Mouse (Mus musculus) T-cell, adult 2 months (primary cell): ENCODE data around the gene Olfr1223.
"Not testable (repeated sequence)": the region's sequence is repeated elsewhere in the genome, so short reads cannot be mapped to it uniquely, and the experiment has no call there.

Experiments used
- DNase-seq: peaks from one replicate; pipeline ENCODE4 v3.0.0; 2022; ENCODE audit warnings: low spot score

Gene Olfr1223

DNA sequence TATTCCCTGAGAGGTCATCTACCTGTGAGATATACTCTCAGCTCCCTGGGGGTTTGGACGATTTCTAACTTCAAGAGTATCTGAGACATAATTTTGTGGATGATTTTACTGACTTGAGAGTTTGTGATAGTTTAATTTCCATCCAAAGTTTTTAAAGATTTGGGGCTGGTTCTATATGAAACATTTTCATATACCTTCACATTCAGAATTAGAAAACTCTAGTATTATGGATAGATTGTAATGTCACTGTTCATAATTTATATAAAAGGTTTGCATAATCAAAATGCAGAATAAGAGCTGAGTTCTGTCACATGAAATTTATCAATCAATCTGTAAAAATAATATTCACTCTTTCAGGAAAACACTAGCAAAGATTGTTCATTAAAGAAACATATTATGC is at the start of gene Olfr1223:
Olfr1223 (minus strand) TSS at position 101 of the 400 bp plus-strand sequence.
- DNase-seq, result no peak

DNA sequence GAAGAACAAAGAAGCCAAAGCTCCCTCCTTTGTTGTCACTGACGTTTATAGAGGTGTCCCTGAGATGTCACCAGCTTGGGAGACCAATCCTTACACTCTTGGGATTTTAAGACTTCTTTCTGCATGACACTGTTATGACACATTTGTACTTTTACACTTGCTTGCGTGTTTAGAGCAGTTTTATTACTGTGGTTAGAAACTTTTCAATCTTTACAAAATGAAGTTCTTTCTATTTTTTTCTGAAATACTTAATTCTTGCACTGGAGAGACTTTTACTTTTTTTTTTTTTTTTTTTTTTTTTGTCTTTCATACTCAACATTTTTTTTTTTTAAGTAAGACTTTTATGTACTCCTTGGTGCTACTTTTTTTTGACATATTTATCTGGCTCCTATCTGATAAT is 48.6 kb upstream of the Olfr1223 start, which contains the start of gene Olfr1226:
Olfr1226 (minus strand) TSS at position 101 of the 400 bp plus-strand sequence.
- DNase-seq, result no peak

DNA sequence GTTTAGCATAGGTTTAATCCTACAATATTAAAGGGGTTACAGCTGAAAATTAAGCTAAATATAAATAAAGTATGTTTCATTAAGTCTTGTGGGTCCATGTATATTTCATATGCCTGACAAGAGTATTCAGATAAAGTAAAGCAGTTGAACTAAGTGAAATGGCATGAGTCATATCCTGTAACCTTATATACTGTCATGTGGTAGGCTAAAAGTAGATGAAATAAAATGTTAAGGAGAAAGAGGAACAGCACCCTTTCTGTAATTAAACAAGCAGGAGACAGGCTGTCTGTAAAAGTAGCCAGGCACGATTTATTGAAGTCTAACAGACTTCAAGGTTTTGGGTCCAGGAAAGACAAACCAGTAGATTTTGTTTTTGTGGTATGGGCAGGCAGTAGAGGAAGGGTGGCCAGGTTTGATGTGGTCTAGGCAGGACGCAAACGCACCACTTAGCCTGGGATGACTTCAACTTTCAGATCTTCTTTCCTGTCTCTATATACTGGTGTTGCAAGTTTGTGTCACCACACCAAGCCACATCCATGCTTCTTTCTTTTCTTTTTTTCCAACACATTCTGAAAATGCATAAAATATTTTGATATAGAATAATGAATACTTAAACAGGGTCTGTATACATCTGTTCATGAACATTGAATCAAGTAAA is 45.1 kb upstream of the Olfr1223 start:
- no peak for DNase-seq

DNA sequence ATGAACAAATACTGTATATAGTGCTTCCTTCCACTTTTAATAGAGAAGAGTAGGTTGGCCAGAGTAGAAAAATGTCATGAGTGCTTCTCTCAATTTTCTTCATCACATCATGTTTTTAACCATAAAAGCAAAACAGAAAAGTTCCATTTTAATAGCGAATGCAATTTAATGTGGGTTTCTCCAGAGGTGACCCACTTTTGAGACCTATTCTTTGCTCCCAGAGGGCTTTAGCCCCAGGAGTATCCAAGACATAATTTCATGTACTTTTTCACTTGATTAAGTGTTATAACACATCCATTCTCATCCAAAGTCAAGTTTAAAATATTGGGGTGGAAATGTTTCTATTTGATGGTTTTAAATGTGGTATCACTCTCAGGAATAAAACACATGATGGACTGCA is 23.2 kb upstream of the Olfr1223 start, which contains the start of gene Olfr1225:
Olfr1225 (minus strand) TSS at position 101 of the 400 bp plus-strand sequence.
- no peak for DNase-seq

DNA sequence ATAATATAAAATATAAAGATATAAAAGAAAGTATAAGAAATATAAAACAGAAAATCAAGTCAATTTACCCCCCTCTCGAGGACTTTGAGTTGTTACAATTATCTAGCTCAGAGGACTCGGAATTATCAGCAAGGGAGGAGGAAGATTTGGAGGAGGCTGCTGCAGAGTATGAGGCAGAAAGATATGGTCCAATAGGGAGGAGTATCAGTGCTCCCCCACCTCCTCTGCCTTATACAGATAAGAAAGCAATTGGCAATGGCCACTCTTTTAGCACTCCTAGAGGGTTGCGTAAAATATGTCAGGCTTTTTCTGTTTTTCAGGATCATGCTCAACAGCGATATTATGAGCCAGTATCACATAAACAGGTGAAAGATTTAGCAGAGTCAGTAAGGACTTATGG is 13.4 kb upstream of the Olfr1223 start:
- not testable (repeated sequence) for DNase-seq

DNA sequence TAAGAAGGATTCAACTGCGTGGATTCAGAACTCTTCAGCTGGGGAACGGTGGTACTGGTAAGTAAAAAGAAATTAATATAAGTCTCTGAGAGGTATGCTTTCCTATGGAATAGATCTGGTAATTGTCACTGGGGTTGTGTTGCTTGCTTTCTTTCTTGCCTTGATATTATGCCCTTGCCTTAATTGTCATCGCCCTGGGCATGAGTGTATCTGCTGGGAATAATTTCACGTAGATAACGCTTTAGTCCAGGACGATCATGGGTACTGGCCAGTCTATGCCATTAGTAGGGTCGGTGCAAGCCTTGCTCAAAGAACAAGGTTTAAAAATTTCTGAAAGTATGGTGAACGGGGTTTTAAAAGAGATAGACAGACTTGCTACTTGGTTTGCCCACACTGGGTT is 12.6 kb upstream of the Olfr1223 start, which contains the start of gene Olfr1224-ps1:
Olfr1224-ps1 (minus strand) TSS at position 101 of the 400 bp plus-strand sequence.
- DNase-seq, result not testable (repeated sequence)

DNA sequence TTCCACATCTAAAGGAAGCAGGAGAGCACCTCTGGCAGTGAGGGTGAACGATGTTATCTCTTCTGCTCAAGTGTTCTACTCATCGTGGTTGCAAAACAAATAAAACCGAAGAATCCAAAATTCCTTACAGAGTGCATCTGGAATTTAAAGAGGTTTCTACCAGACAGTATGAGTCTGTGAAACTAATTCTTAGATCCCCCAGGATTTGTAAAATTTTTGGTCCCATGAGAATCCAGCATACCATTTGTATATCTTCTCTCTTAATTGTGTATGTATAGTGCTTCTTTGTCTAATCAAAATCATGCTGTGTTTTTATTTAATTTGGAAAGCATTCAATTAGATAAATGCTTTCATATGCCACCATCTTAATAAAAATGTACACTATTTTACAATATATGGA is 18.4 kb downstream of the Olfr1223 start, which contains the start of gene Olfr1222:
Olfr1222 (minus strand) TSS at position 101 of the 400 bp plus-strand sequence.
- DNase-seq, result no peak

DNA sequence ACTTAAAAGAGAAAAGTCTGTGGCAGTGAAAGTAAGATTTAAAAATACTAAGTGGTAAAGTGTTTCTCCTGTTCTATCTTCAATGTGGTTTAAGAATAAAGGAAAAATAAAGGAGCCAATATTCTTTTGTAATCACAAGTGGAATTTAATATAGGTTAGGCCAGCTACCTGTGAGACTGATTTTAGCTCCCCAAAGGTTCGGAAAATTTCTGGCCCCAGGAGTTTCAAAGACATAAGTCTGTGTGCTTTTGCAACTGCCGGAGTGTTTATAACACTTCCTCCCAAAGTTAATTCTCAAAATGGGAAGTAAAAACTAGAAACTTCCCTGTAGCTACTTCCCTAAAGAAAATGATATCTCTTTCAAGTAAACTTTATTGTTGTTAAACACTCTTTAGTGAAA is 34.2 kb downstream of the Olfr1223 start, which contains the start of gene Olfr1221:
Olfr1221 (minus strand) TSS at position 101 of the 400 bp plus-strand sequence.
- DNase-seq, result no peak

DNA sequence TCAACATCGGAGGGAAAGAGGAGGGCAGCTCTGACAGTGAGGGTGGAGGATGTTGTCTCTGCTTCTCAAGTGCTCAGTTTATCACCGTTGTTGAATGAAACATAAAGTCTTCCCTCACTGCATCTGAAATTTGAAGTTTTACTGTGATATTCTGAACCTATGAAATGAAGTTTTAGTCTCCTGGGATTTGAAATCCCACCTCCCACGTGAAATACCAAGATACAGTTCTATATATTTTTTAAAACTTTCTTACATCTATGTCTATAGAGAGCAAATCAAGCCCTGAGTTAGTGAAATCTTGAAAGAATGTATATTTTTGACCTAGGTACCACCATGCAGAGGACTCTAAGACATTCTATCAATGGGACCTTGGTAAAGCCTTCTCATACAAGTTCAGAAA is 44.6 kb downstream of the Olfr1223 start, which contains the start of gene Olfr1220:
Olfr1220 (minus strand) TSS at position 101 of the 400 bp plus-strand sequence.
- no peak for DNase-seq

DNA sequence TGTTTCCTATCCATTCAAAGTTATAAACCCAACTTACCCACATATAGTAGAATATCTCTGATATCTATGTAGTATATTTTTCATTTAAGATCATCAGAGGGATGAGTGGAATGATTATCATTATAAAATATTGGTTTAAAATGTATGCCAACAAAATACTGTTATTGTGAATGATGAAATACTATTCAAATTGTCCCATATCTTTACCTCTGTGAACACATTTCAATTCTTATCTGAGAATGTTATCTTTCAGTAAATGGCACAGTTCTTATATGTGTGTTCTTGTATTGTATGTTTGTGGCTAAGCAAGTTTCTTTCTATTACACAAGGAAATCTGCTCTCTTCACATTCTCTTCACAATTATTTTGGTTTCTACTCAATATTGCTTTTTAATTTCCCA is 45.7 kb downstream of the Olfr1223 start:
- DNase-seq, result no peak

DNA sequence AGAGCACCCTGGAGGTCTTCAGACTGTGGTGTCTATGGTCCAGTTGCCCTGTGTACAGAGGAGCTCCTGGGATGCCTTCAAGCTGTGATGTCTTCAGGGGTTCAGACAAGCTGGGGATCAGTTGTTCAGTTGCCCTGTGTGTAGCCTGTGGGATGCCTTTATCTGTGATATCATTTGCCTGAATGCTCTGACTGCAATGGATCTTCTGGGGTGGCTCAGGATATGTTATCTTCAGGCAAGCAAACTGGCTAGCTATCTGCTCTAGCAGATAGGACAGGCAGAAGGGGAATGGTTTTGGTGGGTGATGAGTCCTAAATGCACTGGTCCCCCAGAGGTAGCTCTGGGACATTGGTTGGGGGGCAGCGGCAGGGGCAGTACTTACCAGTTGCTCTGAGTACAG is 57.5 kb downstream of the Olfr1223 start:
- no peak for DNase-seq
